Mouse (Mus musculus) brain, embryonic 18.5 days (tissue): ENCODE results near the gene Gm21987.
"Not testable (repeated sequence)": the region's sequence is repeated elsewhere in the genome, so short reads cannot be mapped to it uniquely, and the experiment has no call there.

ENCODE experiments used
- DNase-seq: peaks from one replicate; pipeline ENCODE4 v3.0.0-alpha.2; 2012; ENCODE audit warnings: low read depth, low spot score

Gene Gm21987

DNA sequence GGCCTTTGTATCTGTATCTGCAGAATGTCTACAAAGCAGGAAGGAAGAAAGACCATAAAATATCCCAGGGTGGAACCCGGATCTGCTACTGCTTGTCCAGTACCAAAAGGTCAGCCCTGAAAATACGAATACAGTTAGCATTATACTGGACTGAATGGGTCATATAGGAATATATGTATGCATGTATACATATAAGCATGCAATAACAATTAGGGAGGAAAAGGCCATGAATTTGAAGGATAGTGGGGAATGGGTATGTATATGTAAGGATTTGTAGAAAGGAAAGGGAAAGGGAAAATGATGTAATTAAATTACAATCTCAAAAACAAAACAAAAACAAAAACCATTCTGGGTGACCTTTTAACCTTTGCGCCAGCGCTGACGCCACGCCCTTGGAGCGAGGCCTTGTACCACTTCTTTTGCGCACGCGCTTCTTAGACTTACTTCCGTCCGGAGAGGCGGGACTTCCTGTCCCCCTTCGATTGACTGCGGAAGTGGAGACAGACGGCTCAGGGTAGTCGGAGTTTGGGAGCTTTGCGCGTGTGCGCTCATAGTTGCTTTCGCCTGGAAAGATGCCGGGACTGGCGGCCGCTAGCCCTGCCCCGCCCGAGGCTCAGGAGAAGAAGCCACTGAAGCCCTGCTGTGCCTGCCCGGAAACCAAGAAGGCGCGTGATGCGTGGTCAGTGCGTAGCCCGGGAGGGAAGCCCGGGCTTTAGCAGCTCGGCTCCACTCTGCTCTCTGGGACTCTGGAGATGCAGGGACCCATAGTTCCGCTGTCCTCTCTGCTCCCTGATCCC is at the start of gene Gm21987, which contains the start of gene Cox17:
Gm21987 (plus strand) TSS at position 512 of the 797 bp plus-strand sequence.
Cox17 (plus strand) TSS at position 463 of the 797 bp plus-strand sequence.
- DNase-seq = peak; percentile 82

GRCm38 (mm10) chr16:38298410-38298809 is 48.4 kb upstream of the Gm21987 start:
- no peak for DNase-seq

DNA sequence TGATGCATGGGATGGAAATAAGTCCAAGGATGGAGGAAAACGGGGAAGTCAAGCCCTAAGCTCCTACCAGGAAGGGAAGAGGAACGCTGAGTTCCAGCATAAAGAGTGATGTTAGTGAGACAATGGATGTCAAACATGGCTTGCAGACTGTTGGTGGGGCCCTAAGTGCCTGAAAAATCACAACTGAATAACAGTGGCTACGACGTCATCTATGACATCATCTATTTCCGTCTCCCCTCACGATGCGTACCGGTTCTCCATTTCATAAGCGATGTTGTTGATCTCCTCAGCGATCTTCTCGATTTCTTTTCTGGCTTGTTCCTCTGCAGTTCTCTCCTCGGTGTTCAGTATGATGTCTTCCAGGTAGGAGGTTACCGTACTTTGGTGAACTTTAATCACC is 44.5 kb upstream of the Gm21987 start:
- DNase-seq = no peak

- DNase-seq = no peak
Measured at GRCm38 (mm10) chr16:38304460-38305194, 42.2 kb upstream of the Gm21987 start.

- no peak for DNase-seq
Measured at GRCm38 (mm10) chr16:38306571-38307220, 40.1 kb upstream of the Gm21987 start.

DNA sequence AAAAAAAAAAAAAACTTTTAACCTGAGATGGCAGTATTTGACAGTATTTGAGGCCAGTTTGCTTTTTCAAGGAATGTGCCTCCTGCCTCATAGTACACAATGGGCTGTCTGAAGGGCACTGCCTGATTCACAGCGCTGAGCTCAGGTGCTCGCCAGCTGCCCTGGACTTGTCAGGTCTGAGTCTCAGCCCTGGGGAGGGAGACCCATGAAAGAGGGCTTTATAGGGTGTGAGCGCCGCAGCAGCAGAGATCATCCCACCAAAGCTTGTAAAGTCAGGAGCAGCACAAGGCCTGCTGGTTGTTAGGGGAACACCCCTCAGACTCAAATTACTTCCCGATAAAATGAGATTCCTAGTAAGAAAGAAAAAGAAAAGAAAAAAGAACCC is 39.6 kb upstream of the Gm21987 start:
- no peak for DNase-seq

- DNase-seq = no peak
Measured at GRCm38 (mm10) chr16:38307651-38308050, 39.2 kb upstream of the Gm21987 start.

- no peak for DNase-seq
Measured at GRCm38 (mm10) chr16:38308195-38308594, 38.6 kb upstream of the Gm21987 start.

DNA sequence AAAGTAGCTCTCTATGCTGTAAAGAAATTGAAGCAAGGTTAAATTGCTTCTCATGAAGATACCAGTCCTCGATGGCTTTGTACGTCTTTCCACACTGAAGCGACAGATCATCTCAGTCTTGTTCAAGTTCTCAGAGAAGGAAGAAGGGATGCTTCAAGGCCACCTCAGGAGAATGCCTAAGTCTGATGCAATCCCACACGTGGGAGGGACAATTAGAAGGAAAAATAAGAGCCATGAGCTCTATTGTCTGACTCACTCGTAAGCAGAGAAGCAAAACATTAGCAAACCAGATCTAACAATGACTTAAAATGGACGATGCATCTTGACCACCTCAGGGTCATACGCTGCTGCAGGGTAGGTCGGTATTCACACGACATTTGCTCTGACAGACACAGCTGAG is 28.3 kb upstream of the Gm21987 start:
- DNase-seq = no peak

- no peak for DNase-seq
Measured at GRCm38 (mm10) chr16:38319087-38319486, 27.8 kb upstream of the Gm21987 start.

DNA sequence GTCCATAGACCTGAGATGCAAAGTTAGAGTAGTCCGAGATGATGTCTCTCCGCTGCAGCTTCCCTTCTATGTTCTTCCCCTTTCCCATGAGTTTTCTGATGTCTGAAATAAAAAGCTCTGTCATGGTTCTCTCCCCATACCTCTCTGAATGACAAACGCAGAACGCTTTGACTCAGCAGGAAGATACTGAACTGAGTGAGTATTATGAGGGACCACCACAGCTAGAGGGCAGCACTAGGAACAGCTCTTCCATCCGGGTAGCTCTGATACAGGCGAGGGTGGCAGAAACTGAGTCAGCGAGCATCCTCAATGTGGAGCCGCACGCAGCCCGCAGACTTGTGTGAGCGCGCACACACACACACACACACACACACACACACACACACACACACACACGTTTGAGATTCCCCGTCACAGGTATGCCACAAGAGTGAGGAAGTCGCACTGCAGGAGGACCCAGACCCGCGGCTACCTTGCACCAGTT is 25.3 kb upstream of the Gm21987 start:
- DNase-seq = no peak

- no peak for DNase-seq
Measured at GRCm38 (mm10) chr16:38324311-38324710, 22.5 kb upstream of the Gm21987 start.

GRCm38 (mm10) chr16:38326778-38327397 is 20.0 kb upstream of the Gm21987 start:
- DNase-seq = no peak

- no peak for DNase-seq
Measured at GRCm38 (mm10) chr16:38329340-38329739, 17.5 kb upstream of the Gm21987 start.

- DNase-seq = no peak
Measured at GRCm38 (mm10) chr16:38334431-38334830, 12.4 kb upstream of the Gm21987 start.

DNA sequence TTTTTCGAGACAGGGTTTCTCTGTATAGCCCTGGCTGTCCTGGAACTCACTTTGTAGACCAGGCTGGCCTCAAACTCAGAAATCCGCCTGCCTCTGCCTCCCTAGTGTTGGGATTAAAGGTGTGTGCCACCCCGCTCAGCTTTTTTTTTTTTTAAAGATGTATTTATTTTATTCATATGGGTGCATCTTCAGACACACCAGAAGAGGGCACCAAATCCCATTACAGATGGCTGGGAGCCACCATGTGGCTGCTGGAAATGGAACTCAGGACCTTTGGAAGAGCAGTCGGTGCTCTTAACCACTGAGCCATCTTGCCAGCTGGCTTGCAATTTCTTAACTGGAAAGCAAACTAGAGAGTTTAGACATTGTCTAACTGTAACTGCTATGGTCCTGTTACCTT is 8.8 kb upstream of the Gm21987 start:
- not testable (repeated sequence) for DNase-seq

DNA sequence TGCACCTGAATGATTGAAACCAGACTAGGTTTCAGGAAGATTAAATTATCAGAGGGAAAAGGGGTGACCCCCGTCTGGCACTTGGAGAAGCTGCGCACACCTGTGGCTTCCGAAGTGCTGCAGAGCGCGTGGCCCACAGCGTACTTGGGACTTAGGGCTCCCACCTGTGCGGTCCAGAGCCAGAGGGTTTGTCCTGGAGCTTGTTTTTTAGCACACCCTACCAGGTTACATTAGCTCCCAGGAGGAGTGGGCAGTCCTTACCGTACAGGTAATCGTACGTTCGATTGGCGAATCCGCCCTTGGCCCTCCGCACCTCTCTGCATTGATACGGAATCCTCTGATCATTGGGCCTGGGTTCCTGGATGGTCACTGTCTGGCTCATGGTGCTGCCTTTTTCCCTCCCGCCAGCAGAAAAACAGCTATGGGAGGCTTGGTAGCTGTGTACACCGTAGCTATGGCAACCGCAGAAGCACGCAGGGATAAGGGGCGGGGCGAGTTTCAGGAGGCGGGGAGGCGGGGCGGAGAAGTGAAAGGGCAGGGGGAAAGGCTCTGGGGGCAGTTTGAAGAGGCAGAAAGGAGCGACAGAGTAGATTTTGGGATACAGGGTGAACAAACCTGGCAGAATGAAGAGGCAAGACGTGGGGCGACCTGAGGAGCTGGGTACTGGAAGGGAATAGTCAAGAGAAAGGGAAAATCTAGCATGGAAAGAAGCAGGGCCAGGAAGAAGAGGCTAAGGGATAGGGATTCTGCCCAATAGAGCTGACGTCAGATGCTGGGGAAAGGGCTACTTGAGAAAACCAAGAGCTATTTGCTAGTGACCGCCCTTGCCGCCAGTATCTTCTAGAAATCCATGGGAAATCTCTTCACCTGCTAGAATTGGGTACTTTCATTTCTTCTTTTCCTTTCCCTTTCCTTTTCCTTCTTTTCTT is 5.2 kb upstream of the Gm21987 start, which contains the start of gene Maats1:
Maats1 (minus strand) TSS at position 748 of the 929 bp plus-strand sequence.
- peak; percentile 43 for DNase-seq

DNA sequence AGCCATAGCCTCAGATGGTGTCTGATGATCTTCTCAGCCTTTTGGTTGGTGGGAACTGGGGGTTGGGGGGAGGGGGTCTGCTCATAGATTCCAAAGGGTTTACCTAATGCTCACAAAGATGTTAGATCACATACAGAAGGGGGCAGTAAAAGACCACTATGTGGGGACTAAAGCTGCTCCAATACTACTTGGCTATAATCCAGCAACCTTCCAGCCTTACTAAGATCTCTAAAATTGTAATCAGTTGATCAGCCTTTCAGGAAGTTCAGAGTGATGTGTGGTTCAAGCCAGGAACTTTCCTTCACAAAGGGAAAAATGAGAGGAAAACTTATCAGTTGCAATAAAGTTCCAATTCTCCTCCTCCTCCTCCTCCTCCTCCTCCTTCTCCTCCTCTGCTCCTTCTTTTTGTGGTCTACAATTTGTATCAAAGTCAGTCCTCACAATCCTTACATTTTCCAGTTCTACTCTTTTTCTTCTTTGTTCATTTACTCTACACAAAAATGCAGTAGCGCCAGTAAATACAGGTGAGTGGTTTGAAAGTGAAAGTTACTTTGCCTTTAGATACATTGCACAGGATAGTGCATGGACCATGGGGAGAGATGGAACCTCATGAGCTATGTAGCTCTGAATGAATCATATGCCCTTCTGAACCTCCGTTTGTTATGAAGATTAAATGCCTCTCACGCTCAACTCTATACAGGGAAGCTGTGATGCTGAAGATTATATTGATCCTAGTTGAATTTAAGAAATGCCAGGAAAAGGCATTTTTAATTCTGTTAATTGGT is 1.7 kb upstream of the Gm21987 start:
- no peak for DNase-seq

DNA sequence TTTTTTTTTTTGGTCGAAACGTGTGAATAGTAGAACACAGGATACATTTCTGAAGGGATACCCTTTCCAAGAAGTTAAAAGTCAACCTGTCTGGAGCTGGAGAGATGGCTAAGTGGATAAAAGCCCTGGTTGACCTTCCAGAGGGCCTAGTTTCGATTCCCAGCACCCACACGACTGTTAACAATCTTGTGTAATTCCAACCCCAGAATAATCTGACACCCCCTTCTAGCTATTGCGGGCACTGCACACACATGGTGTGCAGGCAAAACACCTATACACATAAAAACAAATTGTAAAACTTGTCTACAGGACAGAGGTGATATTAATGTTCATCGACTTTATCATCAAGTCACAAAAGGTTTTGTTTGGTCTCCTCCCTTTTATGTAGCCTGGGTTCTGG is 748 bp downstream of the Gm21987 start:
- DNase-seq = no peak
